Mouse (Mus musculus) cerebellum, adult 2 months (tissue): ENCODE measurements around the gene Gm9945.

ENCODE experiments used
- CTCF ChIP-seq: fragments of 200-500 bp; IDR thresholded peaks from 2 replicates; pipeline ENCODE4 v1.5.1; 2011; ENCODE audit warnings: low read depth, mild to moderate bottlenecking, control low read depth, low read length, moderate library complexity, borderline replicate concordance; ENCODE audit not compliant: insufficient read depth
- POLR2A ChIP-seq: fragments of 200-500 bp; IDR thresholded peaks from 2 replicates; pipeline ENCODE4 v1.6.1; 2011; ENCODE audit warnings: low read length, control low read depth, borderline replicate concordance; ENCODE audit not compliant: insufficient read depth

DNA sequence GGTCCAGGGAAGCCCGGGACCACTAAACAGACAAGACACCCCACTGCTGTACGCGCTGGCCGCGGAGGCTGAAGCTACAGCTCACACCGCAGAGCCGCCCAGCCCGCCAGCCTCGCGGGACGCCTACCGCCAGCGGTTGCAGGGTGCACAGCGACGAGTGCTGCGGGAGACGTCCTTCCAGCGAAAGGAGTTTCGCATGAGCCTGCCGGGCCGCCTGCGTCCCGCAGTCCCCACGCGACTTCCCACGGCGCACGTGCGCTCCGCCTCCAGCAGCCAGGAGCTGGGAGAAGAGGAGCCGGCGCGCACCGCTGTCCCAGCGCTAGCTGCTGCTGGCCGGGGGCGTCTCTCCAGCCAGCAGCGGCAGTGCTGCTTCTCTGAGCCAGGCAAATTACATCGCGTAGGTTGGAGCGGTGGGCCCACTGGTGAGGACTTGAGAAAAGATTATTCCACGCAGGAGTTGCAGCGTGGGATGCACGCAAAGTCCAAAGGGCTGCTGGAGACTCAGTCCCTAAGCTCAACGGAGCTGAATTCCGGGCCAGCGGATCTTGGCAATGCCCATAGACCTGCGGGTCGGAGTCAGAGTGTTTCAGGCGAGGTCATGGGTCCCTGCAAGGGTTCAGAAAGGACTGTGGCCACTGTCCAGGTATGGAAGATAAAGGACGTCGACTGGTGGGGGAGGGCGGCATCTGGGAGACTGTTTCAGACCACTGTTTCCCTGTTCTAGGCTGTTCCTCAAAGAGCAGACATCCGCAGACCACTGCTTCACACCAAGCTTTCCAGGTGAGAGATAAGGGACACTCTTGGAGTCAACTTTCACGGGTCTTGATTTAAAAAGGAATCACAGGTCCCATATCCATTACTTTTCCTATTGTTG, 16.2 kb upstream of the Gm9945 start:
- TF ChIP-seq CTCF (no peak), POLR2A (no peak)
